Mouse (Mus musculus): ENCODE data around the gene Map6d1. TPM values are rescaled to one million over a fixed set of nuclear protein-coding genes. Genes with fewer than 3 reads are reported as not detected.

Gene Map6d1
- total RNA-seq (2014; rRNA removed) (not detected in 2 replicates), polyA plus RNA-seq (2012; rRNA removed) (not detected in 2 replicates)

GRCm38 (mm10) chr16:20240468-20241414, at the start of gene Map6d1:
Map6d1 (minus strand) TSS chr16:20241358.
- peak within 1 kb of the TSS; percentile 45 for H3K9ac ChIP-seq (ENCODE audit: low read depth, low read length)
- WGBS: 2% methylated on average over 90 of the region's 90 CpGs
- H3K4me3 ChIP-seq (ENCODE audit: insufficient read depth, low read depth, low read length): peak within 1 kb of the TSS; percentile 62; the same call in 1 of the 2 replicates
- no peaks in the 10 kb centered on the region for H3K79me2 ChIP-seq (ENCODE audit: control insufficient read depth, insufficient read depth, low read length)
- H3K36me3 ChIP-seq (ENCODE audit: control insufficient read depth, insufficient read depth, low read length): no peaks in the 10 kb centered on the region
- H3K27ac ChIP-seq (replicated peaks; ENCODE audit: insufficient read depth, low read depth, low read length): no peak within 1 kb of the TSS
- H3K27me3 ChIP-seq (ENCODE audit: control insufficient read depth, insufficient read depth, low read length): peaks cover 9% of the 10 kb centered on the region
- H3K4me1 ChIP-seq (ENCODE audit: control insufficient read depth, insufficient read depth, low read length): peaks cover 3% of the 10 kb centered on the region
- no peak for TF ChIP-seq CTCF (IDR thresholded peaks at IDR 0.05; ENCODE audit: low read depth, low read length)
- no peak for TF ChIP-seq POLR2A (IDR thresholded peaks at IDR 0.05; ENCODE audit: extremely low read depth, insufficient read depth, low read length)
- DNase-seq (ENCODE audit: extremely low read depth, low read depth, low spot score): no peak

- Histone ChIP-seq H3K4me1 (ENCODE audit: control insufficient read depth, insufficient read depth, low read length) (no peaks in the 10 kb centered on the region), H3K27ac (replicated peaks; ENCODE audit: insufficient read depth, low read depth, low read length) (no peak overlapping the region), H3K36me3 (ENCODE audit: control insufficient read depth, insufficient read depth, low read length) (peaks cover 45% of the 10 kb centered on the region), H3K9ac (ENCODE audit: low read depth, low read length) (no peak overlapping the region), H3K27me3 (ENCODE audit: control insufficient read depth, insufficient read depth, low read length) (no peaks in the 10 kb centered on the region), H3K4me3 (ENCODE audit: insufficient read depth, low read depth, low read length) (no peak overlapping the region), H3K79me2 (ENCODE audit: control insufficient read depth, insufficient read depth, low read length) (no peaks in the 10 kb centered on the region)
- TF ChIP-seq CTCF (IDR thresholded peaks at IDR 0.05; ENCODE audit: low read depth, low read length) (no peak), POLR2A (IDR thresholded peaks at IDR 0.05; ENCODE audit: extremely low read depth, insufficient read depth, low read length) (no peak)
- no peak for DNase-seq (ENCODE audit: extremely low read depth, low read depth, low spot score)
- 83% methylated on average over 4 of the region's 4 CpGs for WGBS
Measured at GRCm38 (mm10) chr16:20280238-20280637, 39.1 kb upstream of the Map6d1 start.

- peaks cover 38% of the 10 kb centered on the region for H3K36me3 ChIP-seq (ENCODE audit: control insufficient read depth, insufficient read depth, low read length)
- H3K4me1 ChIP-seq (ENCODE audit: control insufficient read depth, insufficient read depth, low read length): no peaks in the 10 kb centered on the region
- H3K9ac ChIP-seq (ENCODE audit: low read depth, low read length): no peak overlapping the region
- WGBS: 84% methylated on average over 5 of the region's 5 CpGs
- no peak for DNase-seq (ENCODE audit: extremely low read depth, low read depth, low spot score)
- no peaks in the 10 kb centered on the region for H3K27me3 ChIP-seq (ENCODE audit: control insufficient read depth, insufficient read depth, low read length)
- no peak overlapping the region for H3K27ac ChIP-seq (replicated peaks; ENCODE audit: insufficient read depth, low read depth, low read length)
- H3K79me2 ChIP-seq (ENCODE audit: control insufficient read depth, insufficient read depth, low read length): no peaks in the 10 kb centered on the region
- TF ChIP-seq POLR2A (IDR thresholded peaks at IDR 0.05; ENCODE audit: extremely low read depth, insufficient read depth, low read length) (no peak), CTCF (IDR thresholded peaks at IDR 0.05; ENCODE audit: low read depth, low read length) (no peak)
- no peak overlapping the region for H3K4me3 ChIP-seq (ENCODE audit: insufficient read depth, low read depth, low read length)
Measured at GRCm38 (mm10) chr16:20279395-20279794, 38.2 kb upstream of the Map6d1 start.

GRCm38 (mm10) chr16:20272994-20273393, 31.8 kb upstream of the Map6d1 start:
- H3K27me3 ChIP-seq (ENCODE audit: control insufficient read depth, insufficient read depth, low read length): no peaks in the 10 kb centered on the region
- TF ChIP-seq CTCF (IDR thresholded peaks at IDR 0.05; ENCODE audit: low read depth, low read length) (no peak), POLR2A (IDR thresholded peaks at IDR 0.05; ENCODE audit: extremely low read depth, insufficient read depth, low read length) (no peak)
- no peak overlapping the region for H3K4me3 ChIP-seq (ENCODE audit: insufficient read depth, low read depth, low read length)
- H3K9ac ChIP-seq (ENCODE audit: low read depth, low read length): no peak overlapping the region
- DNase-seq (ENCODE audit: extremely low read depth, low read depth, low spot score): no peak
- H3K79me2 ChIP-seq (ENCODE audit: control insufficient read depth, insufficient read depth, low read length): no peaks in the 10 kb centered on the region
- H3K4me1 ChIP-seq (ENCODE audit: control insufficient read depth, insufficient read depth, low read length): no peaks in the 10 kb centered on the region
- H3K36me3 ChIP-seq (ENCODE audit: control insufficient read depth, insufficient read depth, low read length): no peaks in the 10 kb centered on the region
- H3K27ac ChIP-seq (replicated peaks; ENCODE audit: insufficient read depth, low read depth, low read length): no peak overlapping the region
- WGBS: 18% methylated on average over 3 of the region's 3 CpGs

GRCm38 (mm10) chr16:20271339-20271738, 30.2 kb upstream of the Map6d1 start:
- Histone ChIP-seq H3K9ac (ENCODE audit: low read depth, low read length) (no peak overlapping the region), H3K79me2 (ENCODE audit: control insufficient read depth, insufficient read depth, low read length) (no peaks in the 10 kb centered on the region), H3K27me3 (ENCODE audit: control insufficient read depth, insufficient read depth, low read length) (no peaks in the 10 kb centered on the region), H3K4me1 (ENCODE audit: control insufficient read depth, insufficient read depth, low read length) (no peaks in the 10 kb centered on the region), H3K36me3 (ENCODE audit: control insufficient read depth, insufficient read depth, low read length) (no peaks in the 10 kb centered on the region), H3K4me3 (ENCODE audit: insufficient read depth, low read depth, low read length) (no peak overlapping the region), H3K27ac (replicated peaks; ENCODE audit: insufficient read depth, low read depth, low read length) (no peak overlapping the region)
- 78% methylated on average over 4 of the region's 4 CpGs for WGBS
- TF ChIP-seq POLR2A (IDR thresholded peaks at IDR 0.05; ENCODE audit: extremely low read depth, insufficient read depth, low read length): no peak
- TF ChIP-seq CTCF (IDR thresholded peaks at IDR 0.05; ENCODE audit: low read depth, low read length): no peak
- no peak for DNase-seq (ENCODE audit: extremely low read depth, low read depth, low spot score)

- WGBS: 72% methylated on average over 7 of the region's 7 CpGs
- no peaks in the 10 kb centered on the region for H3K79me2 ChIP-seq (ENCODE audit: control insufficient read depth, insufficient read depth, low read length)
- no peaks in the 10 kb centered on the region for H3K36me3 ChIP-seq (ENCODE audit: control insufficient read depth, insufficient read depth, low read length)
- no peak for TF ChIP-seq CTCF (IDR thresholded peaks at IDR 0.05; ENCODE audit: low read depth, low read length)
- TF ChIP-seq POLR2A (IDR thresholded peaks at IDR 0.05; ENCODE audit: extremely low read depth, insufficient read depth, low read length): no peak
- DNase-seq (ENCODE audit: extremely low read depth, low read depth, low spot score): no peak
- H3K9ac ChIP-seq (ENCODE audit: low read depth, low read length): no peak overlapping the region
- H3K27ac ChIP-seq (replicated peaks; ENCODE audit: insufficient read depth, low read depth, low read length): no peak overlapping the region
- H3K4me3 ChIP-seq (ENCODE audit: insufficient read depth, low read depth, low read length): no peak overlapping the region
- no peaks in the 10 kb centered on the region for H3K4me1 ChIP-seq (ENCODE audit: control insufficient read depth, insufficient read depth, low read length)
- H3K27me3 ChIP-seq (ENCODE audit: control insufficient read depth, insufficient read depth, low read length): no peaks in the 10 kb centered on the region
Measured at GRCm38 (mm10) chr16:20265089-20265488, 23.9 kb upstream of the Map6d1 start.
